Mouse (Mus musculus) mouse embryonic stem cell (cell line): Measurements from ENCODE around the gene Grap2.

Experiments
- in situ Hi-C, 2 experiments: fragments of 300-500 bp; cut with MboI; formaldehyde crosslinking; loops; 1 replicate in 1 of 2; 3 replicates in 1 of 2; pipeline ENCODE4 v1.14.3; 2019 to 2020; ENCODE audit warnings: low sequenced_read_pairs in 2 of 2, low pct_unique_long_range_greater_than_20kb in 1 of 2, mixed read lengths in 1 of 2; ENCODE audit not compliant: unreplicated experiment in 1 of 2

The Grap2 gene

GRCm38 (mm10) chr15:80572291-80572690 is at the start of gene Grap2:
Grap2 (plus strand) TSS chr15:80572594.
- in situ Hi-C loops, result no loop called here

GRCm38 (mm10) chr15:80529955-80530869 is 42.2 kb upstream of the Grap2 start:
- in situ Hi-C loops, result no loop called here

GRCm38 (mm10) chr15:80531026-80531425 is 41.4 kb upstream of the Grap2 start:
- in situ Hi-C loops, result no loop called here

GRCm38 (mm10) chr15:80532281-80533072 is 39.9 kb upstream of the Grap2 start:
- in situ Hi-C loops, result no loop called here

GRCm38 (mm10) chr15:80533274-80533673 is 39.1 kb upstream of the Grap2 start:
- in situ Hi-C loops, result no loop called here

- in situ Hi-C loops, result no loop called here
Measured at GRCm38 (mm10) chr15:80536051-80536450, 36.3 kb upstream of the Grap2 start.

- in situ Hi-C loops, result no loop called here
Measured at GRCm38 (mm10) chr15:80538075-80538474, 34.3 kb upstream of the Grap2 start.

- in situ Hi-C loops, result no loop called here
Measured at GRCm38 (mm10) chr15:80538671-80539340, 33.6 kb upstream of the Grap2 start.

GRCm38 (mm10) chr15:80544115-80544514 is 28.3 kb upstream of the Grap2 start:
- in situ Hi-C loops, result no loop called here

- in situ Hi-C loops, result no loop called here
Measured at GRCm38 (mm10) chr15:80545430-80545829, 27.0 kb upstream of the Grap2 start.

- in situ Hi-C loops, result no loop called here
Measured at GRCm38 (mm10) chr15:80554860-80555822, 17.3 kb upstream of the Grap2 start.

GRCm38 (mm10) chr15:80556021-80556420 is 16.4 kb upstream of the Grap2 start:
- in situ Hi-C loops, result no loop called here

GRCm38 (mm10) chr15:80557745-80558144 is 14.6 kb upstream of the Grap2 start:
- in situ Hi-C loops, result no loop called here

GRCm38 (mm10) chr15:80559534-80559933 is 12.9 kb upstream of the Grap2 start:
- in situ Hi-C loops, result no loop called here

- in situ Hi-C loops, result no loop called here
Measured at GRCm38 (mm10) chr15:80559978-80560377, 12.4 kb upstream of the Grap2 start.

- in situ Hi-C loops, result no loop called here
Measured at GRCm38 (mm10) chr15:80560646-80561580, 11.5 kb upstream of the Grap2 start.

- in situ Hi-C loops, result no loop called here
Measured at GRCm38 (mm10) chr15:80562446-80562845, 9.9 kb upstream of the Grap2 start.
